Mouse (Mus musculus): ENCODE results near the gene Polr2b.

- TF ChIP-seq CTCF (IDR thresholded peaks at IDR 0.05; ENCODE audit: low read depth, low read length) (no peak), GATA1 (IDR thresholded peaks at IDR 0.05; ENCODE audit: borderline replicate concordance, low read length) (no peak)
These were observed 57.7 kb downstream of the Polr2b start for GRCm38 (mm10) chr5:77367682-77368081.

Data from G1E (cell line).